Mouse (Mus musculus) neural tube, embryonic 14.5 days (tissue): ENCODE measurements at regions not wholly inside any gene's neighbourhood (a gene's known extent, or its start where the extent isn't known, plus 50 kb on each side); places are given as distances from the start of the nearest gene placed in this dataset.
A peak's percentile ranks its signal among the peaks of the same experiment; 100 is the strongest.

Source experiments
- ATAC-seq: fragments of 200-750 bp; cut with Nextera tagmentation; 2 replicates; pipeline ENCODE4 v1.8.0; 2017; ENCODE audit warnings: low read depth, mild to moderate bottlenecking, moderate TSS enrichment, moderate library complexity
- H3K27ac ChIP-seq: fragments of 300-500 bp; sonication (generic); 2 replicates; pipeline ENCODE4 v1.5.1; 2014; ENCODE audit warnings: low read depth, mild to moderate bottlenecking, control low read depth, low read length, moderate library complexity, mixed read lengths
- H3K27me3 ChIP-seq: fragments of 300-500 bp; sonication (generic); 2 replicates; pipeline ENCODE4 v1.6.1; 2014; ENCODE audit warnings: low read length; ENCODE audit not compliant: control insufficient read depth, insufficient read depth
- H3K36me3 ChIP-seq: fragments of 300-500 bp; sonication (generic); 2 replicates; pipeline ENCODE4 v1.6.1; 2014; ENCODE audit warnings: low read length, mixed read lengths; ENCODE audit not compliant: control insufficient read depth, insufficient read depth
- H3K4me1 ChIP-seq: fragments of 300-500 bp; sonication (generic); 2 replicates; pipeline ENCODE4 v1.6.1; 2014; ENCODE audit warnings: low read length; ENCODE audit not compliant: control insufficient read depth, insufficient read depth
- H3K4me2 ChIP-seq: fragments of 300-500 bp; sonication (generic); 2 replicates; pipeline ENCODE4 v1.6.1; 2014; ENCODE audit warnings: mild to moderate bottlenecking, low read depth, low read length, control low read depth
- H3K4me3 ChIP-seq: fragments of 300-500 bp; sonication (generic); 2 replicates; pipeline ENCODE4 v1.5.1; 2014; ENCODE audit warnings: low read depth, low read length, control low read depth, mixed read lengths
- H3K9ac ChIP-seq: fragments of 300-500 bp; sonication (generic); replicated peaks from 2 replicates; pipeline ENCODE4 v1.6.1; 2014; ENCODE audit warnings: low read depth, mild to moderate bottlenecking, control low read depth, low read length, mixed read lengths
- H3K9me3 ChIP-seq: fragments of 300-500 bp; sonication (generic); 2 replicates; pipeline ENCODE4 v1.6.1; 2016; ENCODE audit warnings: low read length; ENCODE audit not compliant: control insufficient read depth
- WGBS: fragments of 180-500 bp; shearing (Covaris S2); extraction: QIAGEN DNeasy Blood & Tissue Kit; methylation state at CpG from one replicate; pipeline ENCODE4 v1.1.7; 2014; 5-methylcytosine and 5-hydroxymethylcytosine counted together

DNA sequence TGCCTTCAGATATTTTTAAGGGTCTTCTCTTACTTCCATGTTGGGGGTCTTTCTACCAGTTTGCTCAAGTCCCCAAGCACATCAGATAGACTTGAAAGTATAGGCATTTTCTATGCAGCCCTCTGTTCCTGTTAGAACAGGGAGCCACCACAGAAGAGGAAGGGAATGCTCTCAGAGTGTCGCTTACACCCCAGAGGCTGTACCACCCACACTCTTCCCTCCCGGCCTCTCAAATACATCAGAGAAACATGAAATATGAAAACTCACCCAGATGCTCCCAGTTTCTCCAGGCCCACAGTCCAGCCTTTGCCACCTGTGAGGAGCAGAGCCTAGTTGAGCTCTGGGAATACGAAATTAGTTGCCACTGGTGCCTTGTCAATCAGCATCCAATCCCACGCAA lies 423.2 kb upstream of the Meis1 start:
- Histone ChIP-seq H3K4me3 (no peak overlapping the region), H3K4me2 (no peak overlapping the region), H3K4me1 (no peaks in the 10 kb centered on the region), H3K36me3 (no peaks in the 10 kb centered on the region), H3K9me3 (no peaks in the 10 kb centered on the region; the same call in 1 of the 2 replicates), H3K27ac (no peak overlapping the region), H3K27me3 (no peaks in the 10 kb centered on the region), H3K9ac (no peak overlapping the region)
- WGBS = 93% methylated on average over 4 of the region's 4 CpGs
- no peak for ATAC-seq

DNA sequence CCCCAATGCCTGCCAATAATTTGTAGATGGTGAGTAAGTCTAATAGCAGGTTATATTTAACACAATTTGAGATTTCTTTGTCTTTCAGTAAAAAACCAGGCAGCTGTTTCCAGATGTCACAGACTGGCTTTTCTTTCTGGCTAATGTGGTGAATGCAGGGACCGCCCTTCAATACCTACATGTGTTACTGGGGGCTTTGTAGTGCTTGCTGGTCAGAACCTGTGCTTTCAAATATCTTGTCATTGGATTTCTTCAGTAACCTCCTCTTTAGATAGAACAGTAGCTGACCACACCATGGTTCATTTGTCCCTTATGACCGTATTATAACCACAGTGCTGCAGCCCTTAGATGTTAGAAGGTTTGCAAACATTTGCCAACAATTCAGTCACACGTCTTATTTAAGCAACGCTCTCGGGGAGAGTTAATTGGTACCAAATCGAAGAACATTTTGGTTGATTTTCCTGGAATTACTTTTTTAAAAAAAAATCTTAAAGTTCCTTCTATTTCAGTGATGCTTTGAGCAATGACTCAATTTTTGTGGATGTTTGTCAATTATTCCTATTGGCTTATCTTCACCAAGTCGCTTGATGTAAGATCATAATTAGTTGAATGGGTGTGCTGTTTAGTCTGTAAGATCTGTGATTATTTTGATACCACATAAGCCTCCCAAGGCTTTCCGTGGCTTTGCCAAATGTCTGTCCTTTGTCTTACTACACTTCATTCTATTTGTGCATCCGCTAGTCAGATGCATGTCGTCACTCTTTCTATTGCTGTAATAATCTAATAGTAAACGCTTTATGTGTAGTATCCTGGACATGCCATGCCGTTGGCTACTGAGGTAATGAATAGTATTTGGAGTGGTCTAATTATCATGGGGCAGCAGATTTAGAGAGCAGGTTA lies 436.9 kb upstream of the Meis1 start:
- H3K27me3 ChIP-seq = no peaks in the 10 kb centered on the region
- H3K27ac ChIP-seq = no peak overlapping the region
- no peaks in the 10 kb centered on the region for H3K4me1 ChIP-seq
- no peak overlapping the region for H3K4me3 ChIP-seq
- no peak for ATAC-seq
- H3K9me3 ChIP-seq = no peaks in the 10 kb centered on the region
- H3K36me3 ChIP-seq = no peaks in the 10 kb centered on the region
- 89% methylated on average over 12 of the region's 12 CpGs for WGBS
- H3K9ac ChIP-seq = no peak overlapping the region
- no peak overlapping the region for H3K4me2 ChIP-seq

DNA sequence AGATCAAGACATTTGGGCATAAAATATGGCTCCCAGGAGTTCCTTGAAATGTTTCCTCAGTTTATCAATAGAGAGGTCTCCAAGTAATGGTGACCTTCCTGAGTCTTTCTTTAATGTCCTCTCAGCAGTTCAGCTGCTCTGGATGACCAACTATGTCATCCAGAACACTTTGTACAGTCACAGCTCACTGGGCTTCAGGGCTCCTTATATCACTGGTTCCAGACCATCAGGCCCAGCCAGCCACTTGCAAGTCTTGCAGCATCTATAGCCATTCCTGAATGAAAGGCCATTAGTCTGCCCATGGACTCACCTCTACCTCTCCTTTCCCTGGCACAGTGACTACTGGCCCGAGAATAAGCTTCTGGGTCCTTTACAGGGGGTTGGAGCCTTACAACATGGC lies 437.8 kb upstream of the Meis1 start:
- Histone ChIP-seq H3K36me3 (no peaks in the 10 kb centered on the region), H3K9me3 (no peaks in the 10 kb centered on the region), H3K4me3 (no peak overlapping the region), H3K4me2 (no peak overlapping the region), H3K27ac (no peak overlapping the region), H3K4me1 (no peaks in the 10 kb centered on the region), H3K27me3 (no peaks in the 10 kb centered on the region), H3K9ac (no peak overlapping the region)
- ATAC-seq = no peak
- WGBS = 91% methylated on average over 1 of the region's 1 CpGs

DNA sequence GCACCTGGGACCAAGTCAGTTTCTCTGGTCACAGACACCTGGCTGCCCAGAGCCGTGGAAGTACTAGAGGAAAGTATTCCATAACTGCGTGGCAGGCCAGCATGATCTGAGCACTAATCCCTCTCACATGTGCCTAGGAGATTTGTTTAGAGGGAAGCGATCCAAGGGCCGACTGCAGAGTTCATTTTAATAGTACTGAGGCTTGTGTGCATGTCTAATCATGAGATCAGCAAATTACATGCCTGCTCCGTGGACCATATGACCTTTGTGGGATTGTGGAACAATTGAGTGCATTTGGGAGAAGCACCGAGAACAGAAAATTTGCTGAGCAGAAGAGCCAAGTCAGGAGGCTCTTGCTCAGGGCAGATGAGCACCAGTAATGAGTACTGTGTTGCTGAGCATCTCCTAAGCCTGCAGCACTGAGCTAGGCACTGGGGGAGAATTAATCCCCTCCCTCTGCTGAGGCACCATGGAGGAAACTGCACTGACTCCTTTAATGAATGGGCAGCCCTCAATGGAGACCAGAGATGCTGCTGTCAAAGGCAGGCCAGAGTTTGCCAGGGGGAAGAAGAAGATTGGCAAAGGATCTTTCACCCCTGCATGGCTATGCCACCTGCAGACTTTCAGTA lies 445.1 kb upstream of the Meis1 start:
- Histone ChIP-seq H3K9ac (no peak overlapping the region), H3K9me3 (no peaks in the 10 kb centered on the region), H3K36me3 (no peaks in the 10 kb centered on the region), H3K4me2 (no peak overlapping the region), H3K27ac (no peak overlapping the region), H3K4me1 (no peaks in the 10 kb centered on the region), H3K4me3 (no peak overlapping the region), H3K27me3 (no peaks in the 10 kb centered on the region)
- ATAC-seq = no peak
- 66% methylated on average over 6 of the region's 6 CpGs for WGBS

GRCm38 (mm10) chr11:19468373-19468772 lies 449.6 kb upstream of the Meis1 start:
- H3K4me1 ChIP-seq = no peaks in the 10 kb centered on the region
- no peak overlapping the region for H3K4me2 ChIP-seq
- H3K27me3 ChIP-seq = no peaks in the 10 kb centered on the region
- H3K9me3 ChIP-seq = no peaks in the 10 kb centered on the region
- H3K27ac ChIP-seq = no peak overlapping the region
- no peak for ATAC-seq
- H3K4me3 ChIP-seq = no peak overlapping the region
- no peaks in the 10 kb centered on the region for H3K36me3 ChIP-seq
- WGBS = 90% methylated on average over 3 of the region's 3 CpGs
- H3K9ac ChIP-seq = no peak overlapping the region

GRCm38 (mm10) chr11:19468803-19469202 lies 450.0 kb upstream of the Meis1 start:
- WGBS = 98% methylated on average over 3 of the region's 3 CpGs
- ATAC-seq = no peak
- Histone ChIP-seq H3K27me3 (no peaks in the 10 kb centered on the region), H3K4me2 (no peak overlapping the region), H3K9me3 (no peaks in the 10 kb centered on the region), H3K9ac (no peak overlapping the region), H3K27ac (no peak overlapping the region), H3K4me3 (no peak overlapping the region), H3K36me3 (no peaks in the 10 kb centered on the region), H3K4me1 (no peaks in the 10 kb centered on the region)

DNA sequence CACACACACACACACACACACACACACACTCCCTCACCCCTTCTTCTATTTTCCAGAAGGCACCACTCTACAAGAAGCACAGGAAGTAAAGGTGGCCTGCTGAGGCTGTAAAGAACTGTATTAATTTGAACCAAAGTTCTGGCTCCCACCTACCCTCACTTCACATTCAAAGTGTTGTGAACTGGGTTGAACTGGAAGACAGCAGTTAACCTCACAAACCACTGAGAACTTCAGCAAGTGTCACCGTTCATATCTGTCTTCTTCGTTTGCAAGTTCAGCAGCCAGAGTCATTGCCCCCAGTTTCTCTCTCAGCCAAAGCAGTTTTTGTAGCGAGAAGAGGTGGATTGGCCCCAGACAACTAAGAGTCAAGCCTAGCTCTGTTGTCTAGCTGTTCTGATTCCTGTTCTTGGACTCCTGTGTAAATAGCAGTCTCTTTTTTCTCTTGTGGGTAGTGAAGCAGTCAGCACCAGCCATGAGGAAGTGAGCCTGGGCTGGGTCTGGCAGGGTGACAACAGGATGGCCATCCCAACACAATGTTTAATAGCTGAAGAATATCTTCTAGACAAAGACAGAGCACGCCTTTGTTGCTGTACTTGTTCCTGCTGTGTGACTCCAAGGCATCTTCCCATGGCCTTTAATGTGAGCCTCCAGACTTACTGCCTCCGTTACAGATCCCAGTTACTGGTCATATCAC lies 452.0 kb upstream of the Meis1 start:
- Histone ChIP-seq H3K27me3 (no peaks in the 10 kb centered on the region), H3K27ac (no peak overlapping the region), H3K9me3 (no peaks in the 10 kb centered on the region), H3K36me3 (no peaks in the 10 kb centered on the region), H3K4me3 (no peak overlapping the region), H3K4me1 (peaks cover 5% of the 10 kb centered on the region; the same call in 1 of the 2 replicates), H3K4me2 (no peak overlapping the region), H3K9ac (no peak overlapping the region)
- no peak for ATAC-seq
- WGBS = 87% methylated on average over 5 of the region's 5 CpGs

- Histone ChIP-seq H3K4me2 (peak overlapping the region; percentile 32), H3K4me3 (no peak overlapping the region), H3K9ac (0 out of 2 replicates have a peak overlapping the region, but pooled peaks have one; percentile 21), H3K36me3 (no peaks in the 10 kb centered on the region), H3K4me1 (peaks cover 5% of the 10 kb centered on the region; the same call in 1 of the 2 replicates), H3K9me3 (no peaks in the 10 kb centered on the region), H3K27me3 (no peaks in the 10 kb centered on the region), H3K27ac (no peak overlapping the region)
- WGBS = 13% methylated on average over 18 of the region's 18 CpGs
- ATAC-seq = peak; percentile 88
These were observed 448.9 kb upstream of the Spred2 start for GRCm38 (mm10) chr11:19475068-19475786.
